In the genomic region with DNA sequence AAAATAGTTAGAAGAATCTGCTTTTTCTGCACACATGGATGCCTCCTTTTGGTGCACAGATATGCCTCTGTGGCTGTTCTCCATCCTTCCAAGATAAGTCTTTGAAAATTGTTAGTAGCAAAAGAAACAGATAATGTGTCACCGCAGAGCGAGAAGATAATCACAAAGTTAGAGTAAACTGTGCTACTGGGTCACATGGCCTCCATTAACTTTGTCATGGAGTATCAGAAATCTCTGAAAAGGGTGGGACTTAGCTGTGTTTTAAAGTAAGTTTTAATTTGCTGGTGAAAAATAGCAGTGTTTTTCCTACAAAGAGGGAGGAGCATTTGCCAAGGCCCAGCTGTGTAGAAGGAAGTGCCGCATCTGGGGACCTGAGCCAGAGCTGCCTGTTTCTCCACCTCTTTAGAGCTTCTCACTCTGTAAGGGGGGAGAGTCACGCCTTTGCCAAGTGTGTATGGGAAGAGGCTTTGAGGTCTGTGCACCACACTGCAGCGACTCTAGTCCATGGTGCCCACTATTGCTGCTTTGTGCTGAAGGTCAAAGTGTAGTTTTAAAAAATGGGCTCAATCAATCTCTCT, we compare ENCODE assay signal across 24 mouse cellular contexts. TPM values are rescaled to one million over a fixed set of nuclear protein-coding genes. Genes with fewer than 3 reads are reported as not detected.
A peak's percentile ranks its signal among the peaks of the same experiment; 100 is the strongest.
DNase-seq lines count a peak whose midpoint lies in the region; ATAC-seq lines count a peak whose summit lies in the region.
"Had no signal": no experiment of that assay in that cellular context is flagged by ENCODE, and none has a peak within 500 bp of the region (broad histone marks: within the 10 kb centered on the region; RNA-seq: fewer than 3 reads in every experiment).

No protein-coding gene starts in this region.

- no peak overlapping the region for H3K9ac ChIP-seq in heart, embryonic 13.5 days
- H3K9ac ChIP-seq in liver, embryonic 13.5 days: no peak overlapping the region
- H3K9ac ChIP-seq in liver, embryonic 11.5 days (ENCODE audit: low read depth, low read length): no peak overlapping the region
- H3K9ac ChIP-seq in limb, embryonic 13.5 days: no peak overlapping the region
- H3K9ac ChIP-seq: embryonic facial prominence, embryonic 13.5 days; forebrain, embryonic 12.5 days; midbrain, embryonic 13.5 days had no signal

- no peak overlapping the region for H3K4me2 ChIP-seq in heart, embryonic 13.5 days
- H3K4me2 ChIP-seq in liver, embryonic 13.5 days: no peak overlapping the region
- H3K4me2 ChIP-seq in liver, embryonic 11.5 days: no peak overlapping the region
- H3K4me2 ChIP-seq in limb, embryonic 13.5 days (replicated peaks): no peak overlapping the region
- H3K4me2 ChIP-seq: embryonic facial prominence, embryonic 13.5 days; forebrain, embryonic 12.5 days had no signal

- WGBS in heart, embryonic 13.5 days: 63% methylated on average over 5 of the region's 5 CpGs
- 54% methylated on average over 5 of the region's 5 CpGs for WGBS in liver, embryonic 13.5 days (ENCODE audit: insufficient replicate concordance)
- 60% methylated on average over 5 of the region's 5 CpGs for WGBS in liver, embryonic 11.5 days
- 59% methylated on average over 5 of the region's 5 CpGs for WGBS in limb, embryonic 13.5 days

- DNase-seq in heart, postnatal 4 days: no peak
- DNase-seq in liver, embryonic 13.5 days: no peak
- DNase-seq in liver, embryonic 11.5 days (ENCODE audit: low spot score): no peak
- no peak for DNase-seq in ovary, postnatal 14 days (ENCODE audit: low spot score)
- DNase-seq: adrenal gland, adult 8-10 months; cerebellum, adult 11-12 months; cerebellum, postnatal 14 days; embryo, embryonic 11 days; left cerebral cortex, postnatal 4 days; lung, adult 18-20 months; right cerebral cortex, postnatal 14 days; thymus, adult 2 months; thymus, postnatal 4 days had no signal

- peaks cover 37% of the 10 kb centered on the region for H3K4me1 ChIP-seq in heart, embryonic 13.5 days
- H3K4me1 ChIP-seq in liver, embryonic 13.5 days (replicated peaks): peaks cover 11% of the 10 kb centered on the region
- peaks cover 4% of the 10 kb centered on the region; the same call in 1 of the 2 replicates for H3K4me1 ChIP-seq in liver, embryonic 11.5 days (replicated peaks; ENCODE audit: control insufficient read depth, insufficient read depth, low read length)
- peaks cover 37% of the 10 kb centered on the region for H3K4me1 ChIP-seq in limb, embryonic 13.5 days

- H3K4me3 ChIP-seq in heart, embryonic 13.5 days: no peak overlapping the region
- H3K4me3 ChIP-seq in liver, embryonic 13.5 days (replicated peaks): no peak overlapping the region
- no peak overlapping the region for H3K4me3 ChIP-seq in liver, embryonic 11.5 days (ENCODE audit: low read depth, low read length)
- H3K4me3 ChIP-seq in limb, embryonic 13.5 days: no peak overlapping the region
- H3K4me3 ChIP-seq: embryonic facial prominence, embryonic 13.5 days; erythroblast, embryonic 14.5 days; forebrain, embryonic 12.5 days; heart, adult 2 months; midbrain, embryonic 13.5 days had no signal

- no peaks in the 10 kb centered on the region for H3K27me3 ChIP-seq in heart, embryonic 13.5 days (replicated peaks)
- H3K27me3 ChIP-seq in liver, embryonic 13.5 days: no peaks in the 10 kb centered on the region
- no peaks in the 10 kb centered on the region for H3K27me3 ChIP-seq in liver, embryonic 11.5 days (replicated peaks; ENCODE audit: control insufficient read depth, insufficient read depth, low read length)
- H3K27me3 ChIP-seq in limb, embryonic 13.5 days: no peaks in the 10 kb centered on the region
- H3K27me3 ChIP-seq: embryonic facial prominence, embryonic 13.5 days; forebrain, embryonic 12.5 days; midbrain, embryonic 13.5 days had no signal

- no peak for ATAC-seq in heart, embryonic 13.5 days (ENCODE audit: extremely low read depth, insufficient number of reproducible peaks, low FRiP score, low TSS enrichment)
- ATAC-seq in liver, embryonic 13.5 days (ENCODE audit: low read depth): no peak
- ATAC-seq in liver, embryonic 11.5 days (replicated peaks; ENCODE audit: low FRiP score): no peak
- 0 out of 2 replicates have a peak, but pooled peaks have one; percentile 15 for ATAC-seq in common myeloid progenitor, adult 5-6 weeks (replicated peaks; ENCODE audit: low read depth, poor library complexity, severe bottlenecking)
- no peak for ATAC-seq in limb, embryonic 13.5 days (ENCODE audit: low FRiP score, low read depth)
- ATAC-seq: activated CD4-positive, CD25-positive, alpha-beta regulatory T cell, adult 4 months; intestine, postnatal 0 days had no signal

- H3K9me3 ChIP-seq in heart, embryonic 13.5 days: no peaks in the 10 kb centered on the region
- H3K9me3 ChIP-seq in liver, embryonic 13.5 days (replicated peaks): no peaks in the 10 kb centered on the region
- no peaks in the 10 kb centered on the region for H3K9me3 ChIP-seq in liver, embryonic 11.5 days (ENCODE audit: control insufficient read depth, low read length)
- H3K9me3 ChIP-seq in limb, embryonic 13.5 days: no peaks in the 10 kb centered on the region
- H3K9me3 ChIP-seq: embryonic facial prominence, embryonic 13.5 days; forebrain, embryonic 12.5 days; midbrain, embryonic 13.5 days had no signal

- 0 out of 2 replicates have a peak overlapping the region, but pooled peaks have one; percentile 12 for H3K27ac ChIP-seq in heart, embryonic 13.5 days (replicated peaks)
- H3K27ac ChIP-seq in liver, embryonic 13.5 days: 0 out of 2 replicates have a peak overlapping the region, but pooled peaks have one; percentile 26
- no peak overlapping the region for H3K27ac ChIP-seq in liver, embryonic 11.5 days (ENCODE audit: low read depth, low read length)
- peak overlapping the region; percentile 39; the same call in 1 of the 2 replicates for H3K27ac ChIP-seq in limb, embryonic 13.5 days
- H3K27ac ChIP-seq: embryonic facial prominence, embryonic 13.5 days; forebrain, embryonic 12.5 days; heart, adult 2 months; stomach, postnatal 0 days had no signal

- peaks cover 15% of the 10 kb centered on the region for H3K36me3 ChIP-seq in heart, embryonic 13.5 days
- peaks cover under 1% of the 10 kb centered on the region; the same call in 1 of the 2 replicates for H3K36me3 ChIP-seq in liver, embryonic 13.5 days
- no peaks in the 10 kb centered on the region for H3K36me3 ChIP-seq in liver, embryonic 11.5 days (ENCODE audit: control insufficient read depth, insufficient read depth, low read length)
- H3K36me3 ChIP-seq in limb, embryonic 13.5 days: peaks cover 34% of the 10 kb centered on the region

RNA-seq across cellular contexts. Expression of a gene that starts 7.0 kb away (rescaled TPM):
- polyA plus RNA-seq in heart, embryonic 13.5 days (2015; fragmentation: Nextera tagmentation; extraction: Ambion mirVana): 102 and 108 TPM in 2 replicates
- total RNA-seq in heart, postnatal 4 days (2021): 10 to 100 TPM; 81.4 to 92.0 TPM
- polyA plus RNA-seq in liver, embryonic 13.5 days (2015; fragmentation: Nextera tagmentation; extraction: Ambion mirVana): 40.1 and 40.3 TPM in 2 replicates
- polyA plus RNA-seq in liver, embryonic 11.5 days (2014; fragmentation: Nextera tagmentation; extraction: Ambion mirVana): 88.1 and 89.9 TPM in 2 replicates
- 27.1 and 37.4 TPM in 2 replicates for total RNA-seq in common myeloid progenitor, adult 5-6 weeks (2017)
- 178 and 181 TPM in 2 replicates for polyA plus RNA-seq in limb, embryonic 13.5 days (2015; fragmentation: Nextera tagmentation; extraction: Ambion mirVana)
